Mouse (Mus musculus) myocyte (in vitro differentiated cells): ENCODE data around the gene Susd4. TPM values are rescaled to one million over a fixed set of nuclear protein-coding genes. Genes with fewer than 3 reads are reported as not detected.

Source experiments
- H3K27me3 ChIP-seq: one replicate; pipeline ENCODE4 v1.6.1; 2011; ENCODE audit not compliant: control insufficient read depth, insufficient read depth, insufficient read length
- H3K36me3 ChIP-seq: one replicate; pipeline ENCODE4 v1.6.1; 2011; ENCODE audit not compliant: control insufficient read depth, insufficient read depth
- H3K4me2 ChIP-seq: one replicate; pipeline ENCODE4 v1.6.1; 2011; ENCODE audit warnings: low read depth, control low read depth
- H3K4me3 ChIP-seq: one replicate; pipeline ENCODE4 v1.5.1; 2011; ENCODE audit warnings: mild to moderate bottlenecking, control low read depth, moderate library complexity
- H3K79me2 ChIP-seq: one replicate; pipeline ENCODE4 v1.6.1; 2011; ENCODE audit not compliant: control insufficient read depth, insufficient read depth
- H3ac ChIP-seq: one replicate; pipeline ENCODE4 v1.6.1; 2011; ENCODE audit not compliant: control insufficient read depth, insufficient read length
- CEBPB ChIP-seq: IDR thresholded peaks from 2 replicates; pipeline ENCODE4 v1.6.1; 2011; ENCODE audit warnings: mild to moderate bottlenecking, moderate library complexity; ENCODE audit not compliant: poor library complexity, insufficient read depth, severe bottlenecking
- E2F4 ChIP-seq: IDR thresholded peaks from one replicate; pipeline ENCODE4 v1.6.1; 2011; ENCODE audit warnings: mild to moderate bottlenecking, control low read depth, moderate library complexity; ENCODE audit not compliant: insufficient read depth
- MAX ChIP-seq: IDR thresholded peaks from one replicate; pipeline ENCODE4 v1.6.1; 2011; ENCODE audit warnings: low read depth, mild to moderate bottlenecking, control low read depth
- MYOD1 ChIP-seq, 3 experiments: IDR thresholded peaks; one replicate each; pipeline ENCODE4 v1.6.1; 2011; ENCODE audit warnings: control low read depth in 2 of 3, low read depth in 2 of 3, mild to moderate bottlenecking in 2 of 3, moderate library complexity in 1 of 3; ENCODE audit not compliant: insufficient read length in 2 of 3, control insufficient read depth in 1 of 3
- MYOG ChIP-seq, 3 experiments: IDR thresholded peaks; one replicate each; pipeline ENCODE4 v1.6.1; 2011; ENCODE audit warnings: control low read depth in 2 of 3, low read depth in 2 of 3, mild to moderate bottlenecking in 2 of 3; ENCODE audit not compliant: insufficient read length in 2 of 3, control insufficient read depth in 1 of 3, insufficient read depth in 1 of 3
- POLR2A ChIP-seq: IDR thresholded peaks from one replicate; pipeline ENCODE4 v1.6.1; 2011; ENCODE audit warnings: low read depth, mild to moderate bottlenecking, control low read depth, moderate library complexity; ENCODE audit not compliant: insufficient read length
- POLR2AphosphoS2 ChIP-seq: IDR thresholded peaks from one replicate; pipeline ENCODE4 v1.6.1; 2011; ENCODE audit warnings: low read depth, control low read depth; ENCODE audit not compliant: insufficient read length
- REST ChIP-seq: IDR thresholded peaks from one replicate; pipeline ENCODE4 v1.6.1; 2011; ENCODE audit warnings: mild to moderate bottlenecking, control low read depth, moderate library complexity; ENCODE audit not compliant: insufficient read depth, insufficient read length
- SRF ChIP-seq: IDR thresholded peaks from one replicate; pipeline ENCODE4 v1.6.1; 2011; ENCODE audit warnings: low read depth; ENCODE audit not compliant: control insufficient read depth, insufficient read length
- TCF12 ChIP-seq: IDR thresholded peaks from one replicate; pipeline ENCODE4 v1.6.1; 2011; ENCODE audit warnings: mild to moderate bottlenecking, control low read depth; ENCODE audit not compliant: poor library complexity, insufficient read depth, severe bottlenecking
- TCF3 ChIP-seq: IDR thresholded peaks from one replicate; pipeline ENCODE4 v1.6.1; 2011; ENCODE audit warnings: low read depth, control low read depth; ENCODE audit not compliant: insufficient read length
- USF1 ChIP-seq: IDR thresholded peaks from one replicate; pipeline ENCODE4 v1.6.1; 2011; ENCODE audit warnings: low read depth, mild to moderate bottlenecking, control low read depth, moderate library complexity
- polyA plus RNA-seq: library from polyadenylated mRNA; unstranded; fragments of >200 nt; fragmentation: generic; extraction: Trizol; gene quantifications from one replicate; pipeline ENCODE4 v1.2.1, GENCODE M21; 2012; ENCODE audit warnings: missing spikeins

Gene Susd4
- polyA plus RNA-seq, 1 experiment: 0.04 TPM

GRCm38 (mm10) chr1:182839332-182839929 lies 75.8 kb downstream of the Susd4 start:
- Histone ChIP-seq H3K4me2 (no peak overlapping the region), H3K79me2 (no peaks in the 10 kb centered on the region), H3K27me3 (no peaks in the 10 kb centered on the region), H3K36me3 (no peaks in the 10 kb centered on the region), H3ac (no peak overlapping the region), H3K4me3 (no peak overlapping the region)
- no peak for TF ChIP-seq USF1
- no peak for TF ChIP-seq MYOD1 (IDR thresholded peaks at IDR 0.05; ENCODE audit: control insufficient read depth in 1 of 3, insufficient read length in 2 of 3, low read depth in 2 of 3)
- no peak for TF ChIP-seq POLR2A
- TF ChIP-seq TCF3: no peak
- TF ChIP-seq CEBPB: no peak
- TF ChIP-seq POLR2AphosphoS2: no peak
- no peak for TF ChIP-seq TCF12
- TF ChIP-seq MYOG (IDR thresholded peaks at IDR 0.05; ENCODE audit: control insufficient read depth in 1 of 3, insufficient read depth in 1 of 3, insufficient read length in 2 of 3, low read depth in 2 of 3): no peak
- TF ChIP-seq REST: no peak
- no peak for TF ChIP-seq E2F4
- no peak for TF ChIP-seq MAX
- TF ChIP-seq SRF: no peak

GRCm38 (mm10) chr1:182840011-182840410 lies 76.4 kb downstream of the Susd4 start:
- TF ChIP-seq POLR2A (no peak), POLR2AphosphoS2 (no peak), TCF12 (no peak), USF1 (no peak), REST (no peak), MYOD1 (IDR thresholded peaks at IDR 0.05; ENCODE audit: control insufficient read depth in 1 of 3, insufficient read length in 2 of 3, low read depth in 2 of 3) (no peak), MAX (no peak), E2F4 (no peak), CEBPB (no peak), SRF (no peak), MYOG (IDR thresholded peaks at IDR 0.05; ENCODE audit: control insufficient read depth in 1 of 3, insufficient read depth in 1 of 3, insufficient read length in 2 of 3, low read depth in 2 of 3) (no peak), TCF3 (no peak)
- Histone ChIP-seq H3K79me2 (no peaks in the 10 kb centered on the region), H3K4me2 (no peak overlapping the region), H3ac (no peak overlapping the region), H3K27me3 (no peaks in the 10 kb centered on the region), H3K4me3 (no peak overlapping the region), H3K36me3 (no peaks in the 10 kb centered on the region)

- Histone ChIP-seq H3ac (no peak overlapping the region), H3K4me2 (no peak overlapping the region), H3K36me3 (no peaks in the 10 kb centered on the region), H3K4me3 (no peak overlapping the region), H3K79me2 (no peaks in the 10 kb centered on the region), H3K27me3 (no peaks in the 10 kb centered on the region)
- TF ChIP-seq POLR2A (no peak), SRF (no peak), POLR2AphosphoS2 (no peak), USF1 (no peak), MAX (no peak), E2F4 (no peak), MYOG (IDR thresholded peaks at IDR 0.05; ENCODE audit: control insufficient read depth in 1 of 3, insufficient read depth in 1 of 3, insufficient read length in 2 of 3, low read depth in 2 of 3) (no peak)
These were observed 76.9 kb downstream of the Susd4 start for GRCm38 (mm10) chr1:182840606-182841005.

DNA sequence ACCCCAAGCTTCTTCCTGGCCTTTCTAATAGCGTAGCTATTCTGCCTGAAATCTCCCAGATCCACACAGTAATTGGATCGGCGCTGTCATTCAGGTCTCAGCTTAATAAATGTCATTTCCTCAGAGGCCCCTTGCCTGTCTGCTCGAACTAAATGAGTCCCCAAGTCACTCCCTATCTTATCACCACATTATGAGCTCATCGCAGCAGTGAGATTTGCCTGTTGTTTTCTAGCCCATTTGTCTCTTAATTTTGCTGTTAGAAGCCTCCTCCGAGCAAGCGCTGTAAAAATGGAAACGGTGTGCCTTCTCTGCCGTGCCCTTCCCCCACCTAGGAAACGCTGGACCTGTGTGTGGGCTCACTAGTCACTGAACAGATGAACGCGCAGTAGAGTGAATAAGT lies 85.9 kb downstream of the Susd4 start:
- TF ChIP-seq CEBPB (no peak), POLR2AphosphoS2 (no peak), REST (no peak), SRF (no peak), USF1 (no peak), MYOD1 (IDR thresholded peaks at IDR 0.05; ENCODE audit: control insufficient read depth in 1 of 3, insufficient read length in 2 of 3, low read depth in 2 of 3) (no peak)
- no peak overlapping the region for H3K4me2 ChIP-seq

DNA sequence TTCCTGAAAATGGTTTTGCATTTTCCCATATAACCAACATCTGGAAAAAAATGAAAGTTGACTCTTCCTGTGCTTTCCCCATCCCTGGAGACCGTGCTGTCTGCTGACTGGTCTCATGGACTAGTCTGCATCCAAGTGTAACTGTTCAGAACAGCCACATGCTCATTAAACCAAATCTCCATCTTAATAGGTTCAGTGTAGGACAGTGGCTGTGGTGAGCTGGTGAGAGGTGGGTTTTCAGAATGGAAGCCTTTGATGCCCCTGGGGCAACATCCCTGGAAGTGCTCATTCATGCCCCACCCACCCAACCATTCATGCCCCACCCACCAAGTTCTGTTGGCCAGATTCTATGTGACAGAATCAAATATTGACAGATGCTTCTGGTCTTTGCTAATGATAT lies 86.4 kb downstream of the Susd4 start:
- Histone ChIP-seq H3K4me2 (no peak overlapping the region), H3K36me3 (no peaks in the 10 kb centered on the region), H3ac (no peak overlapping the region), H3K79me2 (no peaks in the 10 kb centered on the region), H3K4me3 (no peak overlapping the region), H3K27me3 (peaks cover 5% of the 10 kb centered on the region)
- TF ChIP-seq REST (no peak), CEBPB (no peak), TCF12 (no peak), MYOD1 (IDR thresholded peaks at IDR 0.05; ENCODE audit: control insufficient read depth in 1 of 3, insufficient read length in 2 of 3, low read depth in 2 of 3) (no peak), SRF (no peak), MYOG (IDR thresholded peaks at IDR 0.05; ENCODE audit: control insufficient read depth in 1 of 3, insufficient read depth in 1 of 3, insufficient read length in 2 of 3, low read depth in 2 of 3) (no peak), USF1 (no peak), POLR2AphosphoS2 (no peak), TCF3 (no peak), POLR2A (no peak), E2F4 (no peak), MAX (no peak)

More for the DNA sequence above, 85.9 kb downstream of the Susd4 start:
- Histone ChIP-seq H3K79me2 (no peaks in the 10 kb centered on the region), H3K4me3 (no peak overlapping the region), H3K27me3 (peaks cover 5% of the 10 kb centered on the region), H3K36me3 (no peaks in the 10 kb centered on the region), H3ac (no peak overlapping the region)
